In the genomic region with DNA sequence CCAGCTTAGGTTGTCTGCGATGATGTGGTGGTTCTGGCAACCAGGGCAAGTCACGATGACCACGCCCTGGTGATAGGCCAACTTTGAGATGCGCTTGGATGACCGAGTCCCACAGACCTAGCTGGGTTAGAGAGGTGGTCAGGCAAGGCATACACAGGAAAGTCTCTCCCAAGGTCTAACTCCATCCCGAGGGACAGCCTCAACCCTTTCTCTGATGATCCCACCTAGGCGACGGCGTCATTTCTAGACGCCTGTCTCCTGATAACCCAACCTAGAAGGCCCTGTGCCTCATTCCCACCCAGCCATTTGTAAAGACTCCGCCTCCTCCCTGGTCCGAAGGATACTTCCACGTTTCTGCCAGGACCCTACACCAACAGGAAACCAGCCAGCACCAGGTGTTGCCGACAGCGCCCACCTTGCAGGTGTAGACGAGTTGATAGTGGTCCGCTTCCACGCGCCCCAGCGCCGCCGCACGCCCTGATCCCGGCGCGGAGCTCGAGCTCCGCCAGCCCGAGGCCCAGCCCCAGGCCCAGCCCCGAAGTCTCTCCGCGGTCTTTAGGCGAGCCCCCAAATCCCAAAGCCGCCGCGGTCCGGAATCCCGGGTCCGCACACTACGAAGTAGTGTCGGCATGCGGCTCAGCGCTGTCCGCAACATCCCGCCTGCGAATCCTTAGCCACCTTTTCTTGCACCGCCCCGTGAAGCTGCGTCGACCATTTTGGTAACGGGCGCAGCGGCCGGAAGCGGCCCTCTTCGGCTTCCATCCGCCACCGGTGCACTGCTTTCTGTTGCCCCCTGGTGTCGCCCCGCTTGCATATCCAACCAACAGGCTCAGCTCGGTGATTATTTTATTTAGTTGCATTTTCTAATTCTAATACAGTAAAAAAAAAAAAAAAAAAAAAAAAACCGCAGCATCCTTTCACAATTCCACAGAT, we compare ENCODE assay signal across 8 mouse cellular contexts. TPM values are rescaled to one million over a fixed set of nuclear protein-coding genes. Genes with fewer than 3 reads are reported as not detected.
DNase-seq lines count a peak whose midpoint lies in the region; ATAC-seq lines count a peak whose summit lies in the region.

TSS of gene Dnlz (minus strand) at position 753 of the 933 bp plus-strand sequence.

- ATAC-seq in intestine, embryonic 14.5 days (replicated peaks; ENCODE audit: low FRiP score, low TSS enrichment, low read depth): peak; percentile 84

- peak within 1 kb of the TSS; percentile 98 for H3K4me2 ChIP-seq in intestine, embryonic 14.5 days (ENCODE audit: low read length)

- DNase-seq in adrenal gland, adult (ENCODE audit: inconsistent age in 2 of 2, low spot score in 1 of 2): peak; percentile 94 to 97
- peak; percentile 94 for DNase-seq in embryo, embryonic 10.5 days (ENCODE audit: low spot score)
- peak; percentile 91 for DNase-seq in gastrocnemius, postnatal 25 days
- DNase-seq in intestine, embryonic 14.5 days (ENCODE audit: low spot score): peak; percentile 93
- peak; percentile 94 to 96 for DNase-seq in left cerebral cortex, postnatal 14 days (ENCODE audit: low spot score in 2 of 2)
- peak; percentile 93 for DNase-seq in mesoderm, embryonic 11.5 days (ENCODE audit: low read depth, low spot score)
- DNase-seq in right cerebral cortex, postnatal 36 days (ENCODE audit: low spot score in 2 of 2): peak; percentile 84 to 91
- DNase-seq in yolk sac, embryonic 10.5 days (ENCODE audit: low spot score): peak; percentile 90

- H3K27ac ChIP-seq in intestine, embryonic 14.5 days (ENCODE audit: low read depth): peak within 1 kb of the TSS; percentile 90

- H3K27me3 ChIP-seq in intestine, embryonic 14.5 days (replicated peaks; ENCODE audit: control insufficient read depth, insufficient read depth, low read length): no peaks in the 10 kb centered on the region

- peak within 1 kb of the TSS; percentile 89 for H3K4me3 ChIP-seq in intestine, embryonic 14.5 days (ENCODE audit: low read depth, low read length)

- WGBS in intestine, embryonic 14.5 days: 2% methylated on average over 62 of the region's 62 CpGs

- no peaks in the 10 kb centered on the region for H3K9me3 ChIP-seq in intestine, embryonic 14.5 days (ENCODE audit: control insufficient read depth, low read length)

- intact Hi-C loops in left cerebral cortex, postnatal 14 days (cut with DNase I): loop anchor here (1.0 to 10.0 kb wide), 2 partner anchors 51 to 197 kb away; no protein-coding TSS in a partner anchor

- peaks cover 18% of the 10 kb centered on the region for H3K4me1 ChIP-seq in intestine, embryonic 14.5 days (replicated peaks; ENCODE audit: control insufficient read depth, insufficient read depth, low read length)

- H3K9ac ChIP-seq in intestine, embryonic 14.5 days (ENCODE audit: low read length): peak within 1 kb of the TSS; percentile 95

- peaks cover 36% of the 10 kb centered on the region for H3K36me3 ChIP-seq in intestine, embryonic 14.5 days (ENCODE audit: control insufficient read depth, insufficient read depth, low read length)

RNA-seq across cellular contexts. Expression of gene Dnlz, which starts in this region (rescaled TPM):
- 10 to 100 TPM; 18.3 to 18.7 TPM for total RNA-seq in gastrocnemius, postnatal 25 days (2021)
- 25.4 and 29.2 TPM in 2 replicates for polyA plus RNA-seq in intestine, embryonic 14.5 days (2014; fragmentation: Nextera tagmentation; extraction: Ambion mirVana)
- 10 to 100 TPM; 25.4 to 28.8 TPM for total RNA-seq in left cerebral cortex, postnatal 14 days (2021)

Comparison
In these comparisons a context has a peak if more than half of its experiments do, and no peak if none do; other contexts are left out.
1. Peak in every context shown above with its lines: DNase-seq, ATAC-seq, H3K4me3 ChIP-seq and H3K27ac ChIP-seq.